Mouse (Mus musculus): ENCODE measurements around the gene Cd207. TPM values are rescaled to one million over a fixed set of nuclear protein-coding genes. Genes with fewer than 3 reads are reported as not detected.

Cd207 gene
- polyA plus RNA-seq, 1 experiment = 6.0 TPM

- Histone ChIP-seq H3K27me3 (ENCODE audit: control insufficient read depth, insufficient read depth, low read length) (peaks cover 15% of the 10 kb centered on the region; the same call in 1 of the 2 replicates), H3K4me1 (replicated peaks; ENCODE audit: control insufficient read depth, insufficient read depth, low read length) (no peaks in the 10 kb centered on the region), H3K4me3 (ENCODE audit: control insufficient read depth, insufficient read depth, low read length) (no peak overlapping the region), H3K27ac (ENCODE audit: control insufficient read depth, insufficient read depth, low read length) (no peak overlapping the region), H3K36me3 (ENCODE audit: control insufficient read depth, insufficient read depth, low read length) (no peaks in the 10 kb centered on the region)
- no peak for TF ChIP-seq CTCF (IDR thresholded peaks at IDR 0.05; ENCODE audit: borderline replicate concordance, control insufficient read depth, extremely low read depth, insufficient read depth, low read length, poor library complexity)
- TF ChIP-seq POLR2A (IDR thresholded peaks at IDR 0.05; ENCODE audit: control insufficient read depth, extremely low read depth, insufficient read depth, low read length, poor library complexity) = no peak
- 33% methylated on average over 4 of the region's 5 CpGs for WGBS
- peak; percentile 41 for DNase-seq
Observed at GRCm38 (mm10) chr6:83690277-83690676, 12.6 kb upstream of the Cd207 start.

GRCm38 (mm10) chr6:83689374-83689773 is 11.7 kb upstream of the Cd207 start:
- WGBS = 20% methylated on average over 4 of the region's 4 CpGs
- DNase-seq = no peak
- Histone ChIP-seq H3K4me1 (replicated peaks; ENCODE audit: control insufficient read depth, insufficient read depth, low read length) (no peaks in the 10 kb centered on the region), H3K4me3 (ENCODE audit: control insufficient read depth, insufficient read depth, low read length) (no peak overlapping the region), H3K27ac (ENCODE audit: control insufficient read depth, insufficient read depth, low read length) (no peak overlapping the region), H3K36me3 (ENCODE audit: control insufficient read depth, insufficient read depth, low read length) (no peaks in the 10 kb centered on the region), H3K27me3 (ENCODE audit: control insufficient read depth, insufficient read depth, low read length) (peaks cover 15% of the 10 kb centered on the region; the same call in 1 of the 2 replicates)
- TF ChIP-seq POLR2A (IDR thresholded peaks at IDR 0.05; ENCODE audit: control insufficient read depth, extremely low read depth, insufficient read depth, low read length, poor library complexity) (no peak), CTCF (IDR thresholded peaks at IDR 0.05; ENCODE audit: borderline replicate concordance, control insufficient read depth, extremely low read depth, insufficient read depth, low read length, poor library complexity) (no peak)

DNA sequence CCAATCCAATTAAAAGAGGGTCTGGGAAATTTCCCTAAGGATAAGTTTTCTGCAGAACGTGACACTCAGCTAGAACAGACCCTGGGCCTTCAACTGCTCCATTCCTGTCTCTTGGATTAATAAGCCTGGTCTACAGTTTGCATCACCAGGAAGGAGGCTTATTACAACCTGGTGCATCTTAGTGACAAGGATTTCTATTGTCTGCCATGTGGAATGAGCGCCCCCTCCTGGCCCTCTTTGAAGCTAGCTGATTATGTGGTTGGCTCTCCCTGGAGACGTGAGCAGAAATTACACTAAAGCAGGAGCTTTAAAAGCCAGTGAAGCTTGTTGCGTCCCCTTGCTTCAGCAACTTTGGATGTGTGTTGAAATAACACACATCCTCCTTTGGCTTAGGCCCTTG is 4.3 kb downstream of the Cd207 start:
- no peak overlapping the region for H3K4me3 ChIP-seq (ENCODE audit: control insufficient read depth, insufficient read depth, low read length)
- H3K36me3 ChIP-seq (ENCODE audit: control insufficient read depth, insufficient read depth, low read length) = no peaks in the 10 kb centered on the region
- WGBS = 10% methylated on average over 4 of the region's 4 CpGs
- no peak for TF ChIP-seq CTCF (IDR thresholded peaks at IDR 0.05; ENCODE audit: borderline replicate concordance, control insufficient read depth, extremely low read depth, insufficient read depth, low read length, poor library complexity)
- TF ChIP-seq POLR2A (IDR thresholded peaks at IDR 0.05; ENCODE audit: control insufficient read depth, extremely low read depth, insufficient read depth, low read length, poor library complexity) = no peak
- peak; percentile 81 for DNase-seq
- no peak overlapping the region for H3K27ac ChIP-seq (ENCODE audit: control insufficient read depth, insufficient read depth, low read length)
- no peaks in the 10 kb centered on the region for H3K27me3 ChIP-seq (ENCODE audit: control insufficient read depth, insufficient read depth, low read length)
- H3K4me1 ChIP-seq (replicated peaks; ENCODE audit: control insufficient read depth, insufficient read depth, low read length) = no peaks in the 10 kb centered on the region

DNA sequence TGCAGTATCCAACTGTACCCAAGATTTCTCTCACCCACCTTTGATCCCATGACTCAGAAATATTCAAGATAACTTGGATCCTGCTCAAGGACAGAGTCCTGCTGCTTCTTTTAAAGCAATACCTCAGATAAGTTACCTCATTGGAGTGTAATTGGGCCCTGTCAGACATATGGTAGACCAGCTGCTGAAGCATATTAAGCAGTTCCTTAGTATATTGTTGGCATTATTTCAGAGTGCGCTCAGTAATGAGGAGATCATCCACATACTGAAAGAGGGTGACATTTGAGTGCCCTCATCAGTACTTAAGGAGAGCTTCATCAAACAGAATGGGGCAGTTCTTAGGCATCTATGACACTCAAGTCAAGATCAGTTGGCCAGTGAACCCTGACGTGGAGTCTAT is 12.6 kb downstream of the Cd207 start:
- Histone ChIP-seq H3K27ac (ENCODE audit: control insufficient read depth, insufficient read depth, low read length) (no peak overlapping the region), H3K36me3 (ENCODE audit: control insufficient read depth, insufficient read depth, low read length) (no peaks in the 10 kb centered on the region), H3K27me3 (ENCODE audit: control insufficient read depth, insufficient read depth, low read length) (no peaks in the 10 kb centered on the region), H3K4me1 (replicated peaks; ENCODE audit: control insufficient read depth, insufficient read depth, low read length) (peaks cover 20% of the 10 kb centered on the region), H3K4me3 (ENCODE audit: control insufficient read depth, insufficient read depth, low read length) (no peak overlapping the region)
- TF ChIP-seq POLR2A (IDR thresholded peaks at IDR 0.05; ENCODE audit: control insufficient read depth, extremely low read depth, insufficient read depth, low read length, poor library complexity) = no peak
- TF ChIP-seq CTCF (IDR thresholded peaks at IDR 0.05; ENCODE audit: borderline replicate concordance, control insufficient read depth, extremely low read depth, insufficient read depth, low read length, poor library complexity) = no peak
- WGBS = 97% methylated on average over 2 of the region's 2 CpGs
- no peak for DNase-seq

DNA sequence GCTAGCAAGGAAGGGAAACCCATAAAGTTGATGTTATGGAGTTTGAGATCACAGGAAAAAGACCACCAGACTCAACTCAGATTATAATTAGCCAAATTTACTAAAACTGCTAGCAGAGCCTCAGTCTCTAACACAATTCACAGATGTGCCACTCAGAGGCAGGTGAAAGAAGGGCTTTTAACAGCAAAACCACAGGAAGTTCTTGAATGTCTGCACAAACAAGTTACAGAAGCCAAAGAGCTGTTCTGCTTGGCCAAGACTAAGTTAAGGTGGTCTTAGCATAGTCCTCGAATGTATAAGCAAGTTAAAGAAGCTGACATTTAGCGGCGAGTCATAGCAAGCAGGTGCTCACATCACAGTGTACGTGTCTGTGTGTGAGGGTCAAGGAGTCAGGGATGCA is 16.8 kb downstream of the Cd207 start:
- TF ChIP-seq CTCF (IDR thresholded peaks at IDR 0.05; ENCODE audit: borderline replicate concordance, control insufficient read depth, extremely low read depth, insufficient read depth, low read length, poor library complexity) (no peak), POLR2A (IDR thresholded peaks at IDR 0.05; ENCODE audit: control insufficient read depth, extremely low read depth, insufficient read depth, low read length, poor library complexity) (no peak)
- WGBS = 3% methylated on average over 4 of the region's 4 CpGs
- H3K4me3 ChIP-seq (ENCODE audit: control insufficient read depth, insufficient read depth, low read length) = no peak overlapping the region
- H3K36me3 ChIP-seq (ENCODE audit: control insufficient read depth, insufficient read depth, low read length) = no peaks in the 10 kb centered on the region
- H3K27ac ChIP-seq (ENCODE audit: control insufficient read depth, insufficient read depth, low read length) = peak overlapping the region; percentile 87
- peaks cover 39% of the 10 kb centered on the region for H3K4me1 ChIP-seq (replicated peaks; ENCODE audit: control insufficient read depth, insufficient read depth, low read length)
- H3K27me3 ChIP-seq (ENCODE audit: control insufficient read depth, insufficient read depth, low read length) = no peaks in the 10 kb centered on the region
- DNase-seq = peak; percentile 26

DNA sequence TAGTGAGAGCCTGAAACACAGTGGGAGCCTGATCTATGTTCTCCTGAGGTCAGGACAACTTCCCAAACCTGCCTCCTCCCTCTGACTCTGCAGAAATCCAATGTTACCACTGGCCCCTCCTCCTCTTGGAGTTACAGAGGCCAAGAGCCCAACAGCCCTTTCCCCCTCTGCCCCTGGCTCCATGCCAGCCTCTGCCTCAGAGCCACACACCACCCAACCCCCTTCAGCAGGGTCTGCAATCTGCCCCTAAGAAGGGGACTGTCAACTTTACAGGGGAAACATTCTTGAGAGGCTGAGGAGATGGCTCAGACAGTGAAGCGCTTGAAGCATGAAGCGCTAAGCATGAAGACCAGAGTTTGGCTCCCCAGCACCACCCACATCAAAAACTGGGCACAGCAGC is 21.6 kb downstream of the Cd207 start, which contains the start of gene Clec4f:
Clec4f (minus strand) TSS at position 101 of the 400 bp plus-strand sequence.
- WGBS = 93% methylated on average over 2 of the region's 2 CpGs
- Histone ChIP-seq H3K27ac (ENCODE audit: control insufficient read depth, insufficient read depth, low read length) (no peak within 1 kb of the TSS), H3K36me3 (ENCODE audit: control insufficient read depth, insufficient read depth, low read length) (no peaks in the 10 kb centered on the region), H3K4me3 (ENCODE audit: control insufficient read depth, insufficient read depth, low read length) (no peak within 1 kb of the TSS), H3K27me3 (ENCODE audit: control insufficient read depth, insufficient read depth, low read length) (no peaks in the 10 kb centered on the region), H3K4me1 (replicated peaks; ENCODE audit: control insufficient read depth, insufficient read depth, low read length) (peaks cover 31% of the 10 kb centered on the region)
- TF ChIP-seq CTCF (IDR thresholded peaks at IDR 0.05; ENCODE audit: borderline replicate concordance, control insufficient read depth, extremely low read depth, insufficient read depth, low read length, poor library complexity) (no peak), POLR2A (IDR thresholded peaks at IDR 0.05; ENCODE audit: control insufficient read depth, extremely low read depth, insufficient read depth, low read length, poor library complexity) (no peak)
- no peak for DNase-seq

DNA sequence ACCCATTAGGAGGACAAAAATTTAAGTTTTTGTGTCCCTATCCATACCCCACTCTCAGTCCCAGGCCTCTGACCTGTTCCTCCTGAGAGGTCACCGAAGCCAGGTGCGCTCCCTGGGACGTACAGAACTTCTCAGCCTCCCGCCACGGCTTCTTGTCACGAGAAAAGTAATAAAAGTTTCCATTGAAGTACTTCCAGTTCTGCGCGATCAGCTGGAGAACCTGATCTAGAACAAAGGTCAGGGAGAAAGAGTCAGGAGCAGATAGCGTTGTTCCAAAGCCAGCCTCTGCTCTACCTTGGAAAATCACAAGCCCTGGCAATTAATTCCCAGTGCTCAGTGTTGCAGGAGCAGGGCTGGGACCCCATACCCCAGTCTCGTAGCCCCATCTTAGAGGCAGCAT is 30.9 kb downstream of the Cd207 start:
- Histone ChIP-seq H3K27ac (ENCODE audit: control insufficient read depth, insufficient read depth, low read length) (no peak overlapping the region), H3K36me3 (ENCODE audit: control insufficient read depth, insufficient read depth, low read length) (no peaks in the 10 kb centered on the region), H3K4me1 (replicated peaks; ENCODE audit: control insufficient read depth, insufficient read depth, low read length) (no peaks in the 10 kb centered on the region), H3K27me3 (ENCODE audit: control insufficient read depth, insufficient read depth, low read length) (no peaks in the 10 kb centered on the region), H3K4me3 (ENCODE audit: control insufficient read depth, insufficient read depth, low read length) (no peak overlapping the region)
- no peak for TF ChIP-seq POLR2A (IDR thresholded peaks at IDR 0.05; ENCODE audit: control insufficient read depth, extremely low read depth, insufficient read depth, low read length, poor library complexity)
- TF ChIP-seq CTCF (IDR thresholded peaks at IDR 0.05; ENCODE audit: borderline replicate concordance, control insufficient read depth, extremely low read depth, insufficient read depth, low read length, poor library complexity) = no peak
- no peak for DNase-seq
- 95% methylated on average over 10 of the region's 10 CpGs for WGBS

All from thymus, adult 2 months (tissue).